In the genomic region with DNA sequence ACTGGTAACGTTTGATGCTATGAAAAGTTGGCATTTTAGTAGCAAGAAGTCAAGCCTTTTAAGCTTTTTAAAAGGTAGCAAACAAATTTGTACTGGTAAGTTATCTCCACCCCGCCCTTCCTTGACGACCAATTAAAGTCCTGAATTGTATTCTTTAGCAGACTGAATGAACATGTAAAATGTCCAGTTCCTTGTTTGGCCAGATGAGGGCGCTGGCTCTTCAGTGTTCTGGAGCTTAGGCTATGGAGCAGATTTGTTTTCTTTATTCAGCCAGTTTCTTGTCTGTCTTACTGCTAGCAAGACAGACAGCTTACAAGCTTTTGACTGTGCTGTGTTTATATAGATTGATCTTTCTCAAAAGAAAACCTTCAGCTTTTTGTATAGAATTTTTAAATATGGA, we compare ENCODE assay signal across 9 mouse cellular contexts. TPM values are rescaled to one million over a fixed set of nuclear protein-coding genes. Genes with fewer than 3 reads are reported as not detected.
DNase-seq lines count a peak whose midpoint lies in the region; ATAC-seq lines count a peak whose summit lies in the region.
"Had no signal": no experiment of that assay in that cellular context is flagged by ENCODE, and none has a peak within 500 bp of the region (broad histone marks: within the 10 kb centered on the region; RNA-seq: fewer than 3 reads in every experiment).

No protein-coding gene starts in this region.

- no peak overlapping the region for H3K4me2 ChIP-seq in hindbrain, embryonic 11.5 days (replicated peaks; ENCODE audit: low read depth, low read length)
- no peak overlapping the region for H3K4me2 ChIP-seq in hindbrain, embryonic 13.5 days
- H3K4me2 ChIP-seq: limb, embryonic 12.5 days had no signal

- no peak overlapping the region for H3K4me3 ChIP-seq in hindbrain, embryonic 11.5 days (ENCODE audit: low read depth, low read length)
- H3K4me3 ChIP-seq in hindbrain, embryonic 13.5 days: no peak overlapping the region
- H3K4me3 ChIP-seq: limb, embryonic 12.5 days had no signal

- H3K4me1 ChIP-seq in hindbrain, embryonic 11.5 days (replicated peaks; ENCODE audit: control insufficient read depth, insufficient read depth, low read length): no peaks in the 10 kb centered on the region
- peaks cover 11% of the 10 kb centered on the region for H3K4me1 ChIP-seq in hindbrain, embryonic 13.5 days (replicated peaks)

- DNase-seq in hindbrain, embryonic 11.5 days (ENCODE audit: low spot score): peak; percentile 73
- DNase-seq in ES-CJ7 (ENCODE audit: low read depth, low spot score): peak; percentile 82
- DNase-seq in cerebellum, adult 11-12 months: peak; percentile 76
- peak; percentile 66 for DNase-seq in frontal cortex, postnatal 25 days (ENCODE audit: low spot score in 2 of 2)
- DNase-seq in kidney, postnatal 36 days: peak; percentile 53 to 79
- DNase-seq in lung, postnatal 10 days: peak; percentile 80
- DNase-seq in testis, postnatal 10 days (ENCODE audit: low spot score): peak; percentile 76

- 69% methylated on average over 4 of the region's 4 CpGs for WGBS in hindbrain, embryonic 11.5 days
- 60% methylated on average over 4 of the region's 4 CpGs for WGBS in hindbrain, embryonic 13.5 days

- H3K27ac ChIP-seq in hindbrain, embryonic 11.5 days (ENCODE audit: low read depth, low read length): no peak overlapping the region
- H3K27ac ChIP-seq in hindbrain, embryonic 13.5 days: no peak overlapping the region
- H3K27ac ChIP-seq: limb, embryonic 12.5 days had no signal

- ATAC-seq in hindbrain, embryonic 11.5 days (ENCODE audit: low FRiP score): no peak
- ATAC-seq in hindbrain, embryonic 13.5 days (ENCODE audit: low FRiP score): no peak

- no peaks in the 10 kb centered on the region for H3K9me3 ChIP-seq in hindbrain, embryonic 11.5 days (ENCODE audit: control insufficient read depth, low read length)
- H3K9me3 ChIP-seq in hindbrain, embryonic 13.5 days: no peaks in the 10 kb centered on the region
- H3K9me3 ChIP-seq: limb, embryonic 12.5 days had no signal

- H3K27me3 ChIP-seq in hindbrain, embryonic 11.5 days (ENCODE audit: control insufficient read depth, insufficient read depth, low read length): no peaks in the 10 kb centered on the region
- no peaks in the 10 kb centered on the region for H3K27me3 ChIP-seq in hindbrain, embryonic 13.5 days
- H3K27me3 ChIP-seq: limb, embryonic 12.5 days had no signal

- no peaks in the 10 kb centered on the region for H3K36me3 ChIP-seq in hindbrain, embryonic 11.5 days (ENCODE audit: control insufficient read depth, insufficient read depth, low read length)
- H3K36me3 ChIP-seq in hindbrain, embryonic 13.5 days: no peaks in the 10 kb centered on the region
- H3K36me3 ChIP-seq: limb, embryonic 12.5 days had no signal

- H3K9ac ChIP-seq in hindbrain, embryonic 11.5 days (ENCODE audit: low read depth, low read length): no peak overlapping the region
- no peak overlapping the region for H3K9ac ChIP-seq in hindbrain, embryonic 13.5 days
- H3K9ac ChIP-seq: limb, embryonic 12.5 days had no signal

RNA-seq across cellular contexts. Expression of gene Plekha5, which starts 48.5 kb away (rescaled TPM):
- polyA plus RNA-seq in hindbrain, embryonic 11.5 days (2014; fragmentation: Nextera tagmentation; extraction: Ambion mirVana): 50.8 and 55.1 TPM in 2 replicates
- polyA plus RNA-seq in hindbrain, embryonic 13.5 days (2015; fragmentation: Nextera tagmentation; extraction: Ambion mirVana): 39.9 and 40.7 TPM in 2 replicates
